Mouse (Mus musculus) CH12.LX (cell line): ENCODE data around the gene Psma1. TPM values are rescaled to one million over a fixed set of nuclear protein-coding genes. Genes with fewer than 3 reads are reported as not detected.

Experiments used
- DNase-seq: peaks from one replicate; pipeline ENCODE4 v3.0.0-alpha.2; 2013; ENCODE audit errors: extremely low read depth
- H3K27ac ChIP-seq: 2 replicates; pipeline ENCODE4 v1.5.1; 2012; ENCODE audit warnings: low read depth, mild to moderate bottlenecking, control low read depth, moderate library complexity; ENCODE audit not compliant: insufficient read depth
- H3K27me3 ChIP-seq: replicated peaks from 2 replicates; pipeline ENCODE3; 2012; ENCODE audit warnings: inconsistent platforms
- H3K36me3 ChIP-seq, 2 experiments: replicated peaks in 1 of 2; 2 replicates each; pipeline versions ENCODE3 to v1.6.1; 2012; ENCODE audit warnings: inconsistent platforms in 1 of 2, low read length in 1 of 2, mild to moderate bottlenecking in 1 of 2, mixed read lengths in 1 of 2, moderate library complexity in 1 of 2; ENCODE audit not compliant: control insufficient read depth in 1 of 2, insufficient read depth in 1 of 2
- H3K4me1 ChIP-seq, 2 experiments: 2 replicates each; pipeline ENCODE4 v1.6.1; 2012; ENCODE audit warnings: inconsistent platforms in 1 of 2, moderate library complexity in 1 of 2; ENCODE audit not compliant: insufficient read depth in 2 of 2, control insufficient read depth in 1 of 2
- H3K4me2 ChIP-seq: 2 replicates; pipeline ENCODE4 v1.6.1; 2012; ENCODE audit warnings: low read depth, mild to moderate bottlenecking, control low read depth; ENCODE audit not compliant: poor library complexity, insufficient read depth, severe bottlenecking
- H3K4me3 ChIP-seq, 3 experiments: fragments of 150-350 bp in 1 of 3; sonication (generic) in 1 of 3; replicated peaks in 1 of 3; 2 replicates each; pipeline versions ENCODE3 to v1.5.1; 2011 to 2012; ENCODE audit warnings: low read depth in 2 of 3, low read length in 2 of 3, mild to moderate bottlenecking in 2 of 3, moderate library complexity in 2 of 3, control low read depth in 1 of 3, improper control_type of control experiment in 1 of 3, inconsistent platforms in 1 of 3, mixed read lengths in 1 of 3; ENCODE audit not compliant: poor library complexity in 1 of 3
- H3K79me2 ChIP-seq: replicated peaks from 2 replicates; pipeline ENCODE4 v1.6.1; 2012; ENCODE audit warnings: mild to moderate bottlenecking, moderate library complexity; ENCODE audit not compliant: control insufficient read depth, poor library complexity, insufficient read depth, severe bottlenecking; ENCODE audit errors: extremely low read depth
- H3K9ac ChIP-seq: 2 replicates; pipeline ENCODE4 v1.6.1; 2012; ENCODE audit warnings: low read depth, mild to moderate bottlenecking, control low read depth, moderate library complexity; ENCODE audit not compliant: insufficient read depth
- H3K9me3 ChIP-seq: replicated peaks from 2 replicates; pipeline ENCODE3; 2012; ENCODE audit warnings: low read length, inconsistent platforms, mixed read lengths
- BHLHE40 ChIP-seq: IDR thresholded peaks from 2 replicates; pipeline ENCODE4 v1.6.1; 2011; ENCODE audit warnings: mild to moderate bottlenecking, low read depth, low read length, improper control_type of control experiment
- CHD1 ChIP-seq: IDR thresholded peaks from 2 replicates; pipeline ENCODE4 v1.6.1; 2012; ENCODE audit warnings: low read depth, low read length, improper control_type of control experiment, inconsistent platforms
- CTCF ChIP-seq, 2 experiments: IDR thresholded peaks in 1 of 2; conservative IDR thresholded peaks in 1 of 2; 2 replicates each; pipeline ENCODE4 v1.5.1; 2011 to 2012; ENCODE audit warnings: low read depth in 2 of 2, low read length in 2 of 2, improper control_type of control experiment in 1 of 2, inconsistent platforms in 1 of 2, mild to moderate bottlenecking in 1 of 2, moderate library complexity in 1 of 2
- ELF1 ChIP-seq: IDR thresholded peaks from 2 replicates; pipeline ENCODE4 v1.6.1; 2014; ENCODE audit warnings: low read depth, mild to moderate bottlenecking, inconsistent platforms, low read length, improper control_type of control experiment
- GABPA ChIP-seq: IDR thresholded peaks from 2 replicates; pipeline ENCODE4 v1.6.1; 2012; ENCODE audit warnings: low read depth, low read length, improper control_type of control experiment, inconsistent platforms; ENCODE audit not compliant: insufficient replicate concordance
- HCFC1 ChIP-seq: IDR thresholded peaks from 2 replicates; pipeline ENCODE4 v1.6.1; 2012; ENCODE audit warnings: low read depth, mild to moderate bottlenecking, inconsistent platforms, low read length, improper control_type of control experiment
- KAT2A ChIP-seq: IDR thresholded peaks from 2 replicates; pipeline ENCODE4 v1.6.1; 2012; ENCODE audit warnings: low read length, improper control_type of control experiment, inconsistent platforms; ENCODE audit not compliant: insufficient replicate concordance
- MAFK ChIP-seq: IDR thresholded peaks from 2 replicates; pipeline ENCODE4 v1.6.1; 2011; ENCODE audit warnings: low read length, improper control_type of control experiment; ENCODE audit not compliant: insufficient replicate concordance
- MXI1 ChIP-seq: IDR thresholded peaks from 2 replicates; pipeline ENCODE4 v1.6.1; 2011; ENCODE audit warnings: mild to moderate bottlenecking, low read depth, low read length, improper control_type of control experiment
- MYC ChIP-seq: IDR thresholded peaks from 2 replicates; pipeline ENCODE4 v1.6.1; 2011; ENCODE audit warnings: low read depth, mild to moderate bottlenecking, improper control_type of control experiment, low read length
- PAX5 ChIP-seq: IDR thresholded peaks from 2 replicates; pipeline ENCODE4 v1.6.1; 2012; ENCODE audit warnings: low read length, inconsistent platforms, mixed read lengths
- POLR2A ChIP-seq: IDR thresholded peaks from 2 replicates; pipeline ENCODE4 v1.6.1; 2011; ENCODE audit warnings: low read depth, mild to moderate bottlenecking, improper control_type of control experiment, low read length
- POLR2AphosphoS2 ChIP-seq: IDR thresholded peaks from 2 replicates; pipeline ENCODE4 v1.6.1; 2011; ENCODE audit warnings: low read depth, low read length, improper control_type of control experiment
- RAD21 ChIP-seq: IDR thresholded peaks from 2 replicates; pipeline ENCODE4 v1.6.1; 2011; ENCODE audit warnings: low read depth, mild to moderate bottlenecking, low read length, improper control_type of control experiment, moderate library complexity
- RCOR1 ChIP-seq: conservative IDR thresholded peaks from 2 replicates; pipeline ENCODE4 v1.6.1; 2012; ENCODE audit warnings: low read depth, mild to moderate bottlenecking, inconsistent platforms, low read length, improper control_type of control experiment
- SIN3A ChIP-seq: IDR thresholded peaks from 2 replicates; pipeline ENCODE4 v1.6.1; 2012; ENCODE audit warnings: low read length, improper control_type of control experiment, inconsistent platforms
- TCF12 ChIP-seq: IDR thresholded peaks from 2 replicates; pipeline ENCODE4 v1.6.1; 2014; ENCODE audit warnings: low read depth, mild to moderate bottlenecking, inconsistent platforms, low read length, improper control_type of control experiment
- dilution Hi-C: fragments of 300-500 bp; cut with MboI; formaldehyde crosslinking; loops from 2 replicates; pipeline ENCODE4 v1.14.3; 2020; ENCODE audit warnings: low sequenced_read_pairs; ENCODE audit not compliant: extremely low pct_unique_long_range_greater_than_20kb, extremely low pct_ligation_motif_present
- in situ Hi-C: fragments of 300-500 bp; cut with MboI; formaldehyde crosslinking; loops from 3 replicates; pipeline ENCODE4 v1.14.3; 2019; ENCODE audit warnings: low sequenced_read_pairs, low pct_ligation_motif_present, low pct_unique_long_range_greater_than_20kb, mixed read lengths
- polyA plus RNA-seq: library from polyadenylated mRNA; unstranded; fragments of >175 nt; gene quantifications from 2 replicates; pipeline ENCODE4 v1.2.1, GENCODE M21; 2012; ENCODE audit warnings: low read depth; ENCODE audit not compliant: insufficient read length
- total RNA-seq, 2 experiments: library from RNA; depleted of rRNA; stranded (reverse); fragments of 300-350 nt in 1 of 2; fragments of >200 nt in 1 of 2; gene quantifications; 2 replicates each; pipeline ENCODE4 v1.2.3; 2012 to 2014

The Psma1 gene
- total and polyA plus RNA-seq, 3 experiments, result 297 to 706 (median 393) TPM

- Histone ChIP-seq H3K27ac (no peak overlapping the region), H3K9me3 (no peaks in the 10 kb centered on the region), H3K4me2 (no peak overlapping the region), H3K79me2 (0 out of 2 replicates have a peak, but pooled peaks cover 2% of the 10 kb centered on the region)
- in situ Hi-C loops, result no loop called here
- TF ChIP-seq CTCF (conservative IDR thresholded peaks at IDR 0.05 in 1 of 2, IDR thresholded peaks at IDR 0.05 in 1 of 2; ENCODE audit: low read depth in 2 of 2, low read length in 2 of 2), result peak in 1 of 2 experiments; percentile 20; a peak in 1 of 4 replicates
- TF ChIP-seq MAFK, result no peak
- TF ChIP-seq GABPA, result no peak
- no peak for TF ChIP-seq ELF1
- no peak for TF ChIP-seq POLR2A
- no peak for TF ChIP-seq TCF12
- TF ChIP-seq, all 38 proteins: peak for 1
- H3K27me3 ChIP-seq, result no peaks in the 10 kb centered on the region
- dilution Hi-C loops, result no loop called here
- no peak overlapping the region for H3K4me3 ChIP-seq
- no peaks in the 10 kb centered on the region for H3K4me1 ChIP-seq
- DNase-seq, result peak; percentile 9
- H3K9ac ChIP-seq, result no peak overlapping the region
- peaks cover 49 to 91% of the 10 kb centered on the region in 2 experiments for H3K36me3 ChIP-seq
Measured at GRCm38 (mm10) chr7:114232982-114233381, 42.9 kb downstream of the Psma1 start.

GRCm38 (mm10) chr7:114231857-114232256, 44.1 kb downstream of the Psma1 start:
- Histone ChIP-seq H3K27ac (no peak overlapping the region), H3K79me2 (0 out of 2 replicates have a peak, but pooled peaks cover 2% of the 10 kb centered on the region), H3K36me3 (peaks cover 46 to 89% of the 10 kb centered on the region in 2 experiments), H3K4me2 (no peak overlapping the region), H3K4me3 (no peak overlapping the region), H3K9me3 (no peaks in the 10 kb centered on the region), H3K27me3 (no peaks in the 10 kb centered on the region), H3K9ac (no peak overlapping the region), H3K4me1 (no peaks in the 10 kb centered on the region)
- in situ Hi-C loops (no loop called here), dilution Hi-C loops (no loop called here)
- no peak for DNase-seq
- TF ChIP-seq HCFC1, result no peak
- TF ChIP-seq RAD21, result no peak
- no peak for TF ChIP-seq RCOR1
- TF ChIP-seq TCF12, result no peak
- no peak for TF ChIP-seq KAT2A
- no peak for TF ChIP-seq MXI1
- TF ChIP-seq BHLHE40, result no peak
- TF ChIP-seq POLR2A, result no peak
- TF ChIP-seq PAX5, result no peak
- TF ChIP-seq MYC, result no peak
- TF ChIP-seq POLR2AphosphoS2, result no peak
- TF ChIP-seq CHD1, result no peak
- TF ChIP-seq SIN3A, result no peak
